Mouse (Mus musculus): ENCODE measurements around the gene Sorcs1.

DNA sequence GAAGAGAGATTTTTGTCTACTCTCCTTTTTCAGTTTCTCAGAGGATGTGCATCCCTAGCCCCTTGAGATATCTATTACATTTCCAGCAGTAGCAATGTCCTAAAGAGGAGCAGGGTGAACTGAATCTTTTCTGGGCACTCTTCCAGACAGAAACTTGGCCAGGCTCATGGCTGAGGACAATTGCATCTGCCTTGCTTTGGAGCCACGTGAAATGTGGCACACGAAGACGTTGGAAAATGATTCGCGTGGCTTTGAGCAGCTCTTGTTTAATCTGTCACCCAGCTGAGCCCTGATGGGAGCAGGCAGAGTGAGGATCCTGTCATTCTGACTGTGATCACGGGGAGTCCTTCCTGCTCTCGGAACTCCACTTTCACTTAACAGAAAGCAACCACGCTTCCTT lies 536.6 kb downstream of the Sorcs1 start:
- no peak for TF ChIP-seq MYOD1 (IDR thresholded peaks at IDR 0.05; ENCODE audit: control insufficient read depth in 1 of 3, insufficient read length in 2 of 3, low read depth in 2 of 3)
- no peak for TF ChIP-seq TCF12 (IDR thresholded peaks at IDR 0.05; ENCODE audit: insufficient read depth, poor library complexity, severe bottlenecking)
- TF ChIP-seq POLR2A (IDR thresholded peaks at IDR 0.05; ENCODE audit: insufficient read length, low read depth): no peak
- TF ChIP-seq MYOG (IDR thresholded peaks at IDR 0.05; ENCODE audit: control insufficient read depth in 1 of 3, insufficient read depth in 1 of 3, insufficient read length in 2 of 3, low read depth in 2 of 3): no peak
- TF ChIP-seq REST (IDR thresholded peaks at IDR 0.05; ENCODE audit: insufficient read depth, insufficient read length): no peak
- TF ChIP-seq MAX (IDR thresholded peaks at IDR 0.05; ENCODE audit: low read depth): no peak
- TF ChIP-seq POLR2AphosphoS2 (IDR thresholded peaks at IDR 0.05; ENCODE audit: insufficient read length, low read depth): no peak
- no peak for TF ChIP-seq CEBPB (IDR thresholded peaks at IDR 0.05; ENCODE audit: insufficient read depth, poor library complexity, severe bottlenecking)
- TF ChIP-seq TCF3 (IDR thresholded peaks at IDR 0.05; ENCODE audit: insufficient read length, low read depth): no peak
- no peak for TF ChIP-seq USF1 (IDR thresholded peaks at IDR 0.05; ENCODE audit: low read depth)
- no peak for TF ChIP-seq SRF (IDR thresholded peaks at IDR 0.05; ENCODE audit: control insufficient read depth, insufficient read length, low read depth)
- no peak for TF ChIP-seq E2F4 (IDR thresholded peaks at IDR 0.05; ENCODE audit: insufficient read depth)

All from myocyte (in vitro differentiated cells).